ENCODE assay signal across 8 mouse cellular contexts in genomic region chr2:94371093-94371492, GRCm38 (mm10). TPM values are rescaled to one million over a fixed set of nuclear protein-coding genes. Genes with fewer than 3 reads are reported as not detected.
DNase-seq lines count a peak whose midpoint lies in the region; ATAC-seq and TF ChIP-seq lines count a peak whose summit lies in the region.

No protein-coding gene starts in this region.

- no peak overlapping the region for H3K9ac ChIP-seq in heart, adult 2 months (ENCODE audit: low read depth, low read length)
- no peak overlapping the region for H3K9ac ChIP-seq in stomach, postnatal 0 days (ENCODE audit: low read length)

- H3K4me2 ChIP-seq in stomach, postnatal 0 days (replicated peaks; ENCODE audit: low read depth) = no peak overlapping the region

- no peak overlapping the region for H3K27ac ChIP-seq in heart, adult 2 months
- H3K27ac ChIP-seq in left cerebral cortex, adult 2 months = no peak overlapping the region
- H3K27ac ChIP-seq in stomach, postnatal 0 days (replicated peaks) = no peak overlapping the region

- peak; percentile 7 to 27 for DNase-seq in heart, adult 2 months
- no peak for DNase-seq in heart, adult 9 months (ENCODE audit: low spot score in 2 of 2)
- peak; percentile 50 for DNase-seq in testis, postnatal 10 days (ENCODE audit: low spot score)
- no peak for DNase-seq in testis, postnatal 14 days (ENCODE audit: low spot score)
- DNase-seq in c-Kit-positive CD71-positive TER-119-negative erythroid progenitor cells, embryonic 14.5 days (ENCODE audit: low read depth) = peak; percentile 7
- peak; percentile 22 to 31 for DNase-seq in left cerebral cortex, adult 2 months (ENCODE audit: extremely low spot score in 1 of 2, low spot score in 2 of 2)
- DNase-seq in stomach, postnatal 0 days (ENCODE audit: low spot score) = peak; percentile 42

- TF ChIP-seq POLR2A in heart, adult 2 months (IDR thresholded peaks at IDR 0.05; ENCODE audit: insufficient read depth, low read depth, low read length) = no peak

- no peaks in the 10 kb centered on the region for H3K4me1 ChIP-seq in heart, adult 2 months (ENCODE audit: control insufficient read depth, insufficient read depth, low read length)
- no peaks in the 10 kb centered on the region for H3K4me1 ChIP-seq in stomach, postnatal 0 days (replicated peaks; ENCODE audit: control insufficient read depth, insufficient read depth)

- H3K9me3 ChIP-seq in stomach, postnatal 0 days (ENCODE audit: control insufficient read depth, low read length) = no peaks in the 10 kb centered on the region

- no peak for ATAC-seq in stomach, postnatal 0 days (ENCODE audit: low FRiP score, low TSS enrichment)
- ATAC-seq in inflammation-experienced regulatory T-cells, adult 6 months = no peak

- H3K4me3 ChIP-seq in heart, adult 2 months = no peak overlapping the region
- no peak overlapping the region for H3K4me3 ChIP-seq in left cerebral cortex, adult 2 months
- H3K4me3 ChIP-seq in stomach, postnatal 0 days (ENCODE audit: low read depth, low read length) = no peak overlapping the region

- no peaks in the 10 kb centered on the region for H3K27me3 ChIP-seq in heart, adult 2 months (ENCODE audit: control insufficient read depth, insufficient read depth, low read length)
- H3K27me3 ChIP-seq in stomach, postnatal 0 days (ENCODE audit: control insufficient read depth, insufficient read depth, low read length) = no peaks in the 10 kb centered on the region

- intact Hi-C loops in heart, adult 2 months (cut with DNase I) = no loop called here
- intact Hi-C loops in left cerebral cortex, adult 2 months (cut with DNase I) = loop anchor here (5.0 kb wide), 1 partner anchor 66 kb away; the partner anchor contains the start of gene Api5

- 70% methylated on average over 6 of the region's 6 CpGs for WGBS in heart, adult 2 months
- WGBS in stomach, postnatal 0 days = 74% methylated on average over 6 of the region's 6 CpGs

- TF ChIP-seq EP300 in heart, adult 2 months (IDR thresholded peaks at IDR 0.05; ENCODE audit: insufficient read depth, low read depth, low read length) = no peak
- TF ChIP-seq EP300 in stomach, postnatal 0 days (optimal IDR thresholded peaks at IDR 0.05) = no peak

- H3K36me3 ChIP-seq in heart, adult 2 months (ENCODE audit: control insufficient read depth, insufficient read depth, low read length) = 0 out of 2 replicates have a peak, but pooled peaks cover under 1% of the 10 kb centered on the region
- H3K36me3 ChIP-seq in stomach, postnatal 0 days (ENCODE audit: control insufficient read depth, insufficient read depth, low read length) = peaks cover 20% of the 10 kb centered on the region

- peak; percentile 63 for TF ChIP-seq CTCF in heart, adult 2 months (IDR thresholded peaks at IDR 0.05)
- peak; percentile 57 for TF ChIP-seq CTCF in left cerebral cortex, adult 2 months (IDR thresholded peaks at IDR 0.05)
- TF ChIP-seq CTCF in stomach, postnatal 0 days (IDR thresholded peaks at IDR 0.05; ENCODE audit: low read depth) = peak; percentile 68

- H3K79me2 ChIP-seq in heart, adult 2 months (replicated peaks; ENCODE audit: control insufficient read depth, insufficient read depth, low read length) = no peaks in the 10 kb centered on the region

RNA-seq across cellular contexts. Expression of gene Ttc17, which starts 35.4 kb away (rescaled TPM):
- 10 to 100 TPM; 34.6 to 35.4 TPM for total RNA-seq in heart, adult 2 months (2021)
- polyA plus RNA-seq in heart, adult 2 months (2012; rRNA removed) = 16.6 and 24.6 TPM in 2 replicates
- total RNA-seq in left cerebral cortex, adult 2 months (2021) = 10 to 100 TPM; 33.5 to 35.4 TPM
- polyA plus RNA-seq in stomach, postnatal 0 days (2015; fragmentation: Nextera tagmentation; extraction: Ambion mirVana) = 11.2 and 11.8 TPM in 2 replicates
- 10 to 100 TPM; 35.9 to 45.7 (median 41.6) TPM for polyA plus RNA-seq in inflammation-experienced regulatory T-cells, adult 6 months (2017; shearing (Covaris generic))

Comparison
In these comparisons a context has a peak if more than half of its experiments do, and no peak if none do; other contexts are left out.
1. DNase-seq: peak in heart, adult 2 months (2 of 2), testis, postnatal 10 days (single experiment), c-Kit-positive CD71-positive TER-119-negative erythroid progenitor cells, embryonic 14.5 days (single experiment), left cerebral cortex, adult 2 months (2 of 2) and stomach, postnatal 0 days (single experiment); none in heart, adult 9 months (0 of 2) and testis, postnatal 14 days (single experiment).
2. Peak in every context shown above with its lines, with median percentiles within 50 percentile points of each other: CTCF ChIP-seq.